Mouse (Mus musculus): ENCODE measurements around the gene Stk32c.

GRCm38 (mm10) chr7:139191619-139192018 is 21.5 kb downstream of the Stk32c start:
- TF ChIP-seq TAL1 (IDR thresholded peaks at IDR 0.05; ENCODE audit: low read length) = no peak
- TF ChIP-seq GATA1 (IDR thresholded peaks at IDR 0.05; ENCODE audit: low read length) = no peak
